Mouse (Mus musculus) embryonic facial prominence, embryonic 13.5 days (tissue): ENCODE data around the gene Olfr876. TPM values are rescaled to one million over a fixed set of nuclear protein-coding genes. Genes with fewer than 3 reads are reported as not detected.

Experiments used
- ATAC-seq: fragments of 200-750 bp; cut with Nextera tagmentation; 2 replicates; pipeline ENCODE4 v1.8.0; 2017; ENCODE audit warnings: low read depth; ENCODE audit not compliant: insufficient number of reproducible peaks, insufficient read depth, low FRiP score, low TSS enrichment
- H3K27ac ChIP-seq: fragments of 300-500 bp; sonication (generic); 2 replicates; pipeline ENCODE4 v1.5.1; 2015; ENCODE audit warnings: moderate library complexity, mild to moderate bottlenecking, inconsistent platforms
- H3K27me3 ChIP-seq: fragments of 300-500 bp; sonication (generic); 2 replicates; pipeline ENCODE4 v1.6.1; 2015; ENCODE audit warnings: mild to moderate bottlenecking, inconsistent platforms
- H3K36me3 ChIP-seq: fragments of 300-500 bp; sonication (generic); 2 replicates; pipeline ENCODE4 v1.6.1; 2015; ENCODE audit warnings: mild to moderate bottlenecking, inconsistent platforms
- H3K4me1 ChIP-seq: fragments of 300-500 bp; sonication (generic); 2 replicates; pipeline ENCODE4 v1.6.1; 2015; ENCODE audit warnings: inconsistent platforms
- H3K4me2 ChIP-seq: fragments of 300-500 bp; sonication (generic); 2 replicates; pipeline ENCODE4 v1.6.1; 2015; ENCODE audit warnings: moderate library complexity, mild to moderate bottlenecking, inconsistent platforms
- H3K4me3 ChIP-seq: fragments of 300-500 bp; sonication (generic); 2 replicates; pipeline ENCODE4 v1.5.1; 2015; ENCODE audit warnings: mild to moderate bottlenecking, inconsistent platforms
- H3K9ac ChIP-seq: fragments of 300-500 bp; sonication (generic); 2 replicates; pipeline ENCODE4 v1.6.1; 2015; ENCODE audit warnings: mild to moderate bottlenecking, inconsistent platforms
- H3K9me3 ChIP-seq: fragments of 300-500 bp; sonication (generic); 2 replicates; pipeline ENCODE4 v1.6.1; 2016; ENCODE audit warnings: inconsistent platforms
- WGBS: fragments of 180-500 bp; shearing (Covaris S2); methylation state at CpG from one replicate; pipeline ENCODE4 v1.1.7; 2015; ENCODE audit warnings: mixed read lengths; 5-methylcytosine and 5-hydroxymethylcytosine counted together
- polyA plus RNA-seq: library from polyadenylated mRNA; unstranded; fragments of >200 nt; fragmentation: Nextera tagmentation; extraction: Ambion mirVana; gene quantifications from 2 replicates; pipeline ENCODE4 v1.2.1, GENCODE M21; 2015

Gene Olfr876
- polyA plus RNA-seq, 1 experiment from 2014 or later, result not detected

GRCm38 (mm10) chr9:37814696-37815095 is 11.9 kb downstream of the Olfr876 start:
- no peak overlapping the region for H3K27ac ChIP-seq
- H3K4me1 ChIP-seq, result no peaks in the 10 kb centered on the region; the same call in 1 of the 2 replicates
- H3K36me3 ChIP-seq, result no peaks in the 10 kb centered on the region
- H3K9ac ChIP-seq, result no peak overlapping the region
- no peak for ATAC-seq
- no peak overlapping the region for H3K4me2 ChIP-seq
- H3K9me3 ChIP-seq, result no peaks in the 10 kb centered on the region
- 79% methylated on average over 3 of the region's 3 CpGs for WGBS
- no peak overlapping the region for H3K4me3 ChIP-seq
- H3K27me3 ChIP-seq, result no peaks in the 10 kb centered on the region

- no peak for ATAC-seq
- Histone ChIP-seq H3K36me3 (no peaks in the 10 kb centered on the region), H3K27ac (no peak overlapping the region), H3K9me3 (no peaks in the 10 kb centered on the region), H3K4me1 (no peaks in the 10 kb centered on the region), H3K9ac (no peak overlapping the region), H3K27me3 (no peaks in the 10 kb centered on the region), H3K4me3 (no peak overlapping the region), H3K4me2 (no peak overlapping the region)
Measured at GRCm38 (mm10) chr9:37829881-37830280, 27.1 kb downstream of the Olfr876 start.

- H3K4me1 ChIP-seq, result no peaks in the 10 kb centered on the region
- no peak for ATAC-seq
- H3K27ac ChIP-seq, result no peak overlapping the region
- no peaks in the 10 kb centered on the region for H3K36me3 ChIP-seq
- no peaks in the 10 kb centered on the region for H3K9me3 ChIP-seq
- H3K4me2 ChIP-seq, result no peak overlapping the region
- H3K27me3 ChIP-seq, result no peaks in the 10 kb centered on the region
- WGBS, result 86% methylated on average over 1 of the region's 1 CpGs
- H3K9ac ChIP-seq, result no peak overlapping the region
- H3K4me3 ChIP-seq, result no peak overlapping the region
Measured at GRCm38 (mm10) chr9:37833341-37833740, 30.5 kb downstream of the Olfr876 start.

GRCm38 (mm10) chr9:37849267-37849666 is 46.4 kb downstream of the Olfr876 start:
- 77% methylated on average over 2 of the region's 2 CpGs for WGBS
- Histone ChIP-seq H3K27ac (no peak overlapping the region), H3K4me1 (no peaks in the 10 kb centered on the region), H3K9ac (no peak overlapping the region), H3K9me3 (no peaks in the 10 kb centered on the region), H3K4me3 (no peak overlapping the region), H3K4me2 (no peak overlapping the region), H3K27me3 (no peaks in the 10 kb centered on the region), H3K36me3 (no peaks in the 10 kb centered on the region)
- ATAC-seq, result no peak

- H3K9me3 ChIP-seq, result no peaks in the 10 kb centered on the region
- no peak within 1 kb of the TSS for H3K27ac ChIP-seq
- H3K27me3 ChIP-seq, result no peaks in the 10 kb centered on the region
- H3K4me1 ChIP-seq, result no peaks in the 10 kb centered on the region
- H3K9ac ChIP-seq, result no peak within 1 kb of the TSS
- WGBS, result 82% methylated on average over 4 of the region's 4 CpGs
- no peaks in the 10 kb centered on the region for H3K36me3 ChIP-seq
- ATAC-seq, result no peak
- H3K4me2 ChIP-seq, result no peak within 1 kb of the TSS
- H3K4me3 ChIP-seq, result no peak within 1 kb of the TSS
Measured at GRCm38 (mm10) chr9:37853969-37854368, 51.1 kb downstream of the Olfr876 start, which contains the start of gene Olfr877. TSS of gene Olfr877 (plus strand) at chr9:37854269.

Other genes with a start within 250 kb of the Olfr876 start
- 9.5 and 10.0 TPM in 2 replicates for gene Siae, start 247.3 kb upstream of the Olfr876 start, polyA plus RNA-seq
- gene Spa17, start 189.3 kb upstream of the Olfr876 start, polyA plus RNA-seq, result 6.5 and 10.2 TPM in 2 replicates
- gene Tbrg1, start 145.7 kb upstream of the Olfr876 start, polyA plus RNA-seq, result 173 and 182 TPM in 2 replicates
- gene Panx3, start 133.8 kb upstream of the Olfr876 start, polyA plus RNA-seq, result 16.7 and 22.4 TPM in 2 replicates
- gene Olfr160, start 86.8 kb upstream of the Olfr876 start, polyA plus RNA-seq, result not detected in 2 replicates
- gene Olfr874, start 57.9 kb upstream of the Olfr876 start, polyA plus RNA-seq, result 0.10 TPM in 1 of 2 replicates, not detected in the other
- gene Olfr875, start 31.2 kb upstream of the Olfr876 start, polyA plus RNA-seq, result not detected in 2 replicates
- not detected in 2 replicates for gene Olfr877, start 51.2 kb downstream of the Olfr876 start, polyA plus RNA-seq
- 0.04 TPM in 1 of 2 replicates, not detected in the other for gene Olfr145, start 93.7 kb downstream of the Olfr876 start, polyA plus RNA-seq
- gene Olfr878, start 114.8 kb downstream of the Olfr876 start, polyA plus RNA-seq, result not detected in 2 replicates
- not detected in 2 replicates for gene Olfr881, start 188.8 kb downstream of the Olfr876 start, polyA plus RNA-seq
- not detected in 2 replicates for gene Olfr883, start 222.8 kb downstream of the Olfr876 start, polyA plus RNA-seq
- 0.18 TPM in 1 of 2 replicates, not detected in the other for gene Olfr884, start 243.5 kb downstream of the Olfr876 start, polyA plus RNA-seq